Mouse (Mus musculus): Measurements from ENCODE around the gene Slco6d1. TPM values are rescaled to one million over a fixed set of nuclear protein-coding genes. Genes with fewer than 3 reads are reported as not detected.

Slco6d1 gene
- polyA plus RNA-seq, 1 experiment: not detected

- no peaks in the 10 kb centered on the region for H3K79me2 ChIP-seq (ENCODE audit: control insufficient read depth, insufficient read depth)
- H3K36me3 ChIP-seq (ENCODE audit: control insufficient read depth, insufficient read depth): no peaks in the 10 kb centered on the region
- TF ChIP-seq E2F4 (IDR thresholded peaks at IDR 0.05; ENCODE audit: insufficient read depth) (no peak), REST (IDR thresholded peaks at IDR 0.05; ENCODE audit: insufficient read depth, insufficient read length) (no peak), POLR2A (IDR thresholded peaks at IDR 0.05; ENCODE audit: insufficient read length, low read depth) (no peak), POLR2AphosphoS2 (IDR thresholded peaks at IDR 0.05; ENCODE audit: insufficient read length, low read depth) (no peak), USF1 (IDR thresholded peaks at IDR 0.05; ENCODE audit: low read depth) (no peak)
- no peaks in the 10 kb centered on the region for H3K27me3 ChIP-seq (ENCODE audit: control insufficient read depth, insufficient read depth, insufficient read length)
- no peak overlapping the region for H3ac ChIP-seq (ENCODE audit: control insufficient read depth, insufficient read length)
- no peak overlapping the region for H3K4me2 ChIP-seq (ENCODE audit: low read depth)
- no peak overlapping the region for H3K4me3 ChIP-seq
Observed at GRCm38 (mm10) chr1:98545372-98545771, 124.4 kb downstream of the Slco6d1 start.

GRCm38 (mm10) chr1:98554388-98554787, 133.5 kb downstream of the Slco6d1 start:
- Histone ChIP-seq H3K79me2 (ENCODE audit: control insufficient read depth, insufficient read depth) (no peaks in the 10 kb centered on the region), H3K27me3 (ENCODE audit: control insufficient read depth, insufficient read depth, insufficient read length) (no peaks in the 10 kb centered on the region), H3K4me3 (no peak overlapping the region), H3K4me2 (ENCODE audit: low read depth) (no peak overlapping the region), H3K36me3 (ENCODE audit: control insufficient read depth, insufficient read depth) (no peaks in the 10 kb centered on the region), H3ac (ENCODE audit: control insufficient read depth, insufficient read length) (no peak overlapping the region)
- no peak for TF ChIP-seq SRF (IDR thresholded peaks at IDR 0.05; ENCODE audit: control insufficient read depth, insufficient read length, low read depth)
- no peak for TF ChIP-seq CEBPB (IDR thresholded peaks at IDR 0.05; ENCODE audit: insufficient read depth, poor library complexity, severe bottlenecking)
- no peak for TF ChIP-seq REST (IDR thresholded peaks at IDR 0.05; ENCODE audit: insufficient read depth, insufficient read length)
- no peak for TF ChIP-seq USF1 (IDR thresholded peaks at IDR 0.05; ENCODE audit: low read depth)
- no peak for TF ChIP-seq POLR2A (IDR thresholded peaks at IDR 0.05; ENCODE audit: insufficient read length, low read depth)
- TF ChIP-seq E2F4 (IDR thresholded peaks at IDR 0.05; ENCODE audit: insufficient read depth): no peak
- TF ChIP-seq MAX (IDR thresholded peaks at IDR 0.05; ENCODE audit: low read depth): no peak
- no peak for TF ChIP-seq MYOG (IDR thresholded peaks at IDR 0.05; ENCODE audit: control insufficient read depth in 1 of 3, insufficient read depth in 1 of 3, insufficient read length in 2 of 3, low read depth in 2 of 3)
- TF ChIP-seq POLR2AphosphoS2 (IDR thresholded peaks at IDR 0.05; ENCODE audit: insufficient read length, low read depth): no peak
- TF ChIP-seq TCF3 (IDR thresholded peaks at IDR 0.05; ENCODE audit: insufficient read length, low read depth): no peak
- TF ChIP-seq TCF12 (IDR thresholded peaks at IDR 0.05; ENCODE audit: insufficient read depth, poor library complexity, severe bottlenecking): no peak
- TF ChIP-seq MYOD1 (IDR thresholded peaks at IDR 0.05; ENCODE audit: control insufficient read depth in 1 of 3, insufficient read length in 2 of 3, low read depth in 2 of 3): no peak

GRCm38 (mm10) chr1:98565701-98566100, 144.8 kb downstream of the Slco6d1 start:
- no peaks in the 10 kb centered on the region for H3K79me2 ChIP-seq (ENCODE audit: control insufficient read depth, insufficient read depth)
- H3K27me3 ChIP-seq (ENCODE audit: control insufficient read depth, insufficient read depth, insufficient read length): no peaks in the 10 kb centered on the region
- H3ac ChIP-seq (ENCODE audit: control insufficient read depth, insufficient read length): no peak overlapping the region
- H3K4me2 ChIP-seq (ENCODE audit: low read depth): no peak overlapping the region
- H3K4me3 ChIP-seq: no peak overlapping the region
- H3K36me3 ChIP-seq (ENCODE audit: control insufficient read depth, insufficient read depth): no peaks in the 10 kb centered on the region
- TF ChIP-seq MYOD1 (IDR thresholded peaks at IDR 0.05; ENCODE audit: control insufficient read depth in 1 of 3, insufficient read length in 2 of 3, low read depth in 2 of 3) (no peak), SRF (IDR thresholded peaks at IDR 0.05; ENCODE audit: control insufficient read depth, insufficient read length, low read depth) (no peak), TCF3 (IDR thresholded peaks at IDR 0.05; ENCODE audit: insufficient read length, low read depth) (no peak), TCF12 (IDR thresholded peaks at IDR 0.05; ENCODE audit: insufficient read depth, poor library complexity, severe bottlenecking) (no peak), E2F4 (IDR thresholded peaks at IDR 0.05; ENCODE audit: insufficient read depth) (no peak), POLR2AphosphoS2 (IDR thresholded peaks at IDR 0.05; ENCODE audit: insufficient read length, low read depth) (no peak), CEBPB (IDR thresholded peaks at IDR 0.05; ENCODE audit: insufficient read depth, poor library complexity, severe bottlenecking) (no peak)

Measured in myocyte (in vitro differentiated cells).